Mouse (Mus musculus) effector memory CD4-positive, alpha-beta T cell, adult 5 months (primary cell): Measurements from ENCODE around the gene Kdm4a. TPM values are rescaled to one million over a fixed set of nuclear protein-coding genes. Genes with fewer than 3 reads are reported as not detected.

Experiments used
- polyA plus RNA-seq: library from polyadenylated mRNA; unstranded; fragments of 100-300 nt; shearing (Covaris generic); gene quantifications from one replicate; pipeline ENCODE4 v1.2.1, GENCODE M21; 2017

Gene Kdm4a
- 14.8 TPM for polyA plus RNA-seq

DNA sequence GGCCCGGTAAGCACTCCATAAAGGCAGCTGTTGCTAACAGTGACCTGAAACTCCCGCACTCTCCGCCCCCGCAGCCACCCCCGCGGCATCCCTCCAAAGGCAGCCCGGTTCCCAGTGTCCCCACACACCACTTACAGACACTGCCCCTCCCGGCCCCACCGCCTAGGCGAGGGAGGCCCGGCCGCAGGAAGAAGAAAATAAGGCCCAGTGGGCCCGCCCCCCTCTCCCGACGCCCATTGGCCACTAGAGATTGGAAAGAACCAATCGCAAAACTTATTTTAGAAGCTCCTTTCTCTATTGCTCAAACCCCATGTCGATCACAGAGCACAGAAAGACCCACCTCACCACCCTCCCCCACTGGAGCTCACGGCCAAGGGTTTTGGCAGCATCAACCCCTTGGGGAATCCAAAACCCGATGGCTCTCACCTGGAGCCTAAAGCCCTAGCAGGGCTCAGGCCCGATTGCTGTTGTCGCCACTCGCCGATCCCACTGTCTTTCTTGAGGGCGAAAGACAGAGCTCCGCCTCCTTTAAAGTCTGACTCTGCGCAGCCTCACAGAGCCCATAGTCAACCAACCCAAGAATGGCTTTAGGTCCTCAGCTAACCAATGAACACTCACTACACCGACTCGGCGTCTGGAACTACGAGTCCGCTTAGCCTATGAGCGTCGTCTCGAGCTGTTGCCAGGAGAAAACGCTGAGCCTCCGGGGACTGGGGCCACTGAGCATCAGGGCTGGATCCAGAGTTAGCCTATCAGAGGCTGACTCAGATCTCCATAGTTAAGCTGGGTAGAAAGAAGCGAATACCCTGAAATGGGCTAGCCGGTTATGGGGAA lies at the start of gene Kdm4a:
Gene Kdm4a (minus strand): TSS at position 577 of the 834 bp plus-strand sequence.

GRCm38 (mm10) chr4:118134485-118135365 lies 45.1 kb downstream of the Kdm4a start, which contains the start of gene St3gal3:
TSS of gene St3gal3 (minus strand) at chr4:118134914.

Other genes starting within 250 kb of the Kdm4a start
- gene St3gal3, start 45.1 kb downstream of the Kdm4a start, polyA plus RNA-seq: 8.1 TPM
- gene Ptprf, start 111.4 kb upstream of the Kdm4a start, polyA plus RNA-seq: 0.34 TPM
- gene Szt2, start 229.2 kb upstream of the Kdm4a start, polyA plus RNA-seq: 11.1 TPM
- gene Med8, start 229.3 kb upstream of the Kdm4a start, polyA plus RNA-seq: 37.7 TPM
- 73.2 TPM for gene Elovl1, start 248.1 kb upstream of the Kdm4a start, polyA plus RNA-seq